Mouse (Mus musculus): ENCODE data around the gene Elob.

Gene Elob

DNA sequence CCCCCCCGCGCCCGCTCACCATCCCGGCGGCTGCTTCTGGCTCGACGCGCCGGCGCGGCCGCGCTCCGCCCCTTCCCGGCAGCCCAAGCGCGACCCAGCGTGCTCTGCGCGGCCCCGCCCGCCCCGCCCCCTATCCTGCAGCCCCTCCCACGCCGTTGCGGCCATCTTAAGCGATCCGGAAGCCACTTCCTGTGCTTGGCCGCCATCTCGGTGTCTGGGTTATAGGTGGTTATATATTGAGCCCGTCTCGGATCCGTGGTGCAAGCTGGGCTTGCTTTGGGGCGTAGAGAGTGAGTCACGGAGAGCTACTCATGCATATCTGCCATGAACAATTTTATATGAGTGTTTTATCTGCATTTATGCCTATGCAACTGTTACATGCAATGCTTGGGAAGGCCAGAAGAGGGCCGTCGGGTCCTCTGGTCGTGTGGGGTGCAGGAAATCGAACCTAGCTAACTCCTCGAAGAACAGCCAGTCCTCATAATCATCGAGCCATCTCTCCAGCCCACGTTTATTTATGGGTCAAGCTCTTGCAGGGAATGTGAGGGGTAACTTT lies at the start of gene Elob:
Gene Elob (minus strand): TSS at position 73 of the 556 bp plus-strand sequence.
- peak; percentile 84 for DNase-seq

DNA sequence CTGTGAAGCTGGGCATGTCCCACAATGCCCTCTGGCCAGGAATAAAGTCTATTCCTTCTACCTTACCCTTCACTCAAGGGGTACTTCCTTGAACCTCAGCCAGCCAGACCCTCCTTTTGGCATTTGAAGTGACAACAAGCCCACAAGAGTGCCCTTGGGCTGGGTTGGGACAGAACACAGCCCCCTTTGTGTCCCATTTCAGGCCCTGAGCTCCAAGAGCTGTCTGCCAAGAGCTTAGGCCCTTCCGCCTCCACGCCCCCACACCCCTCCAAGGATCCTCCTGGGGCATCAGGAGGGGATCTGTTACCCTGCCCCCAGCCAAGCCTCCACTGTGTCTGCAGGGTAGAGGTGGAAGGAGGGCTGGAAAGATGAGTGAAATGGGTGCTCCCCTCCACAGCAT lies 48.2 kb upstream of the Elob start:
- DNase-seq = no peak

DNA sequence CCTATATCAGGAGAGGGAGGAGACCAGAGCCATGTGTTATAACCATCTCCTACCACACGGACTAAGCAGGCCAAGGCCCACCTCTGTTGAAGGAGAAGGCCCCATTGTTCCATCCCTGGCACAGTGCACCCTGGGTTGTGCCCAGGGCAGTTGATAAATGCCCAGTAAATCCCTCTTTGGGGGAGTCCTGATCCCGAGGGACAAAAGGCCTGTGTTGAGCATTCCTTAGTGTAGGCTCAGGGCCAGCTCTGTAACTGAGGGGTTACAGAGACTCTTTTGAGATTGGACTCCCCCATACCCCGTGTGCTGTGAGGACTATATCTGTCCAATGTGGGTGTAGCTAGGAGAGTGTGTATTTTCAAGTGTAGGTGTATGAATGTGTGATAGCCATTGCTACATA lies 47.8 kb upstream of the Elob start:
- DNase-seq = no peak

DNA sequence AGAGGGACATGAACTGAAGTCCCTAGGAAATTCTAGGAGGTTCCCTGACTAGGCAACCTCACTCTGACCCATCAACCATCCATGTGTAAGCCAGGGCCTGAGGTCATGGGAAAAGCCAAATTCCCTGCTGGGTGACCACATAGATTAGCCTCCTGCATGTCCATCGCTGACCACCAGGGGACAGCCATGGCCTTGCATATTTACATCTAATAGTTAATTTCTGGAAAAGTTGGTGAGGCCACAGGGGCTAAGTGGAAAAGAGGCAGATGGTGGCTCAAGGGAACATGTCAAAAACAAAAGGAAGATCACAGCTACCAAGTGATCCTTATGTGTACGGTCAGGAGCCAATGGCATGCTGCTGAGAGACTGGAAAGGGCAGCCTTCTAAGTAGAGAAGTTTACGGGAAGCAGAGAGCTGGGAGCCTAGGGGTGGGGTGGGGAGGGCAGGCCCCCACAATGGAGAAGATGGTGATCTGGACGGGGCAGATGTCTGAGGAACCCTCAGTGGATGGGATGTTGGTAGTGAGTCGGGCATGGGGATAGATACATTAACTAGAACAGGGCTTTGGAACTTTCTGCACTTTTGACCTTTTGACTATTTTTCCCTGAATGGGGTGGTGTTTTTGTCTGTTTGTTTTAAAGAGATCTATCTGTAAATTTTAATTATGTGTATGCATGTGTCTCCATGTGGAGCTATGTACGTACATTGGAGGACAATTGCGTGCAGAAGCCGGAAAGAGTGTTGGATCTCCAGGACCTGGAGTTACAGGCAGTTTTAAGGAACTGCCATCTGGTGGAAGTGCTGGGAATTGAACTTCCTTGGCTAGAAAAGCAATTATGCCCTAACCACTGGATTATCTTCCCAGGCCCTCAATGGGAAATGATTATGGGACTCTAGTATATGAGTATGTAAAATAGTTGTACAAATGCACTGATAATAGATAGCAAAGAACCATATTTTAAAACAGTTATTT lies 45.2 kb upstream of the Elob start:
- no peak for DNase-seq

DNA sequence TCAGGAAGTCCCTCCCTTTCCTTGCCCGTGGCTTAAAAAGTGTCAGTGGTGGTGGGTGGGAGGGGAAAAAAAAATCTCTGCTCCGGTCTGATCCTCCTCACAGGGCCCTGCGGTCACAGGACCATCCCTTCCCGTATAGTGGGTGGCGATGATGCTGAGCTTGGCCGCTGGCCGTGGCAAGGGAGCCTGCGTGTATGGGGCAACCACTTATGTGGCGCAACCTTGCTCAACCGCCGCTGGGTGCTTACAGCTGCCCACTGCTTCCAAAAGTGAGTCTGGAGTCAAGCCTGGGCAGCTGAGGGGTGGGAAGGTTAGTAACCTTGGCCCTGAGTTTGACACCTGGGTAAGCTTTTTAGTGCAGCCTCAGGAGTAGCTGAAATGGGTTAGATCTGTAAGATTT lies 39.6 kb upstream of the Elob start:
- DNase-seq = no peak

DNA sequence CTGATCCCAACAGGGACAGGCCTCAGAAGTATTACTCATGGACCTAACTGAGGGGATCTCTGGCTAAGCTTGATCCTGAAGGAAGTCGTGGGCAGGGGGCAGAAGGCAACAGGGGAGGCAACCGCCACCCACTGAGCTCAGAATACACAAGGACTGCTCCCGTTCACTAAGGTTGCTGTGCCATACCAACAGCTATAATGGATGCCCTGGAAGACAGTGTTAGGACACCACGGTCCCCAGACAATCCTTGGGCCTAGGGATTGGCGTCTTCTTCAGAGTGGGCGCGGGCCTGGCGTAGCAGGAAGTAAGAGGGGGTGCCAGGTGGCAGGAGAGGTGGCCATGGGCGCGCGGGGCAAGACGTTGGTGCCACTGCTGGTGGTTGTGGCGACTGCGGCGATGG lies 38.8 kb upstream of the Elob start, which contains the start of gene Prss21:
Gene Prss21 (plus strand): TSS at position 301 of the 400 bp plus-strand sequence.
- no peak for DNase-seq

DNA sequence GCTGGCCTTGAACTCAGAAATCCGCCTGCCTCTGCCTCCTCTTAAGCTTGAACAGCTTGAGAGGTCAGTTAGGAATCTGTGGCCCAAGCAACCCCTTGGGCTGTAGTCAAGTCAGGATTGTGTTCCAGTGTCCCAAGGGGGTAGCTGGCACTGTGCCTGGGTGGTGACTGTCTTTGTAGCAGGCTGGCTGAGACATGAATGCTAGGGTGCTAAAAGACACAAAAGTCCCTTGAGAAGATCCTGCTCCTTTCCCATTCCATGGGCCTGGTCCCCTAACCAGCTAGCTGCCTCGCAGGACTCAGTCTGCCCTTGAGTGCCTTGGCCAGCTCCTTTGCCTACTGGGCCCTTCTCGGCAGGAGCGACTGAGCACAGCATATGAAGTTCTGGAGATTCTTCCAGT lies 34.0 kb upstream of the Elob start:
- DNase-seq = no peak

DNA sequence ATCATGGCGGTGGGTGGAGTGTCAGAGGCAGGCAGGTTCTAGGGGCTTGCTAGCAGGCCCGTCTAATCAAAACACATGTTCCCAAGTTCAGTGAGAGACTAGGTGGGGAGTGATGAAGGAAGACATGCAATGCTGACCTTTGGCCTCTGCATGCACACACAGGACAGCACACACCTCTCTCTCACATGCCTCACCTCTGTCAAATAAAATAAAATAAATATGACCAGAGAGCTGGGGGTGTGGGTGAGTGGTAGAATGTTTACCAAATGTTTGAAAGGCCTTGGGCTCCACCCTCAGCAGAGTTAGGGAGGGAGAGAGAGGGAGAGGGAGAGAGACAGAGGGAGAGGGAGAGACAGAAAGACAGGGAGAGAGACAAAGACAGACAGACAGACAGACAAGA lies 29.0 kb upstream of the Elob start:
- DNase-seq = no peak

DNA sequence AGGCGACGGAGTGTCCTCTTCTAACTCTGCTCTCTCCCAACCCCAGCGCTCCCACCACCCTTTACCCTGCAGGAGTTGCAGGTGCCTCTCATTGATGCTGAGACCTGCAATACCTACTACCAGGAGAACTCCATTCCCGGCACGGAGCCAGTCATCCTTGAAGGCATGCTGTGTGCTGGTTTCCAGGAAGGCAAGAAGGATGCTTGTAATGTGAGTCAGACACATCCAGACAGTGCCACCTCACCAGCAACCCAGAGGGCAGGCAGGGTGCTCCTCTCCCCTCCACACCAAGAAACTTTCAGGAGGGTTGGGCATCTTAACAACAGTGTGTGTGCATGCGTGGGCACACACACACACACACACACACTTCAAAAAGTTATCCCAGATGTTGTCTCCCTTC lies 28.3 kb upstream of the Elob start:
- DNase-seq = no peak

DNA sequence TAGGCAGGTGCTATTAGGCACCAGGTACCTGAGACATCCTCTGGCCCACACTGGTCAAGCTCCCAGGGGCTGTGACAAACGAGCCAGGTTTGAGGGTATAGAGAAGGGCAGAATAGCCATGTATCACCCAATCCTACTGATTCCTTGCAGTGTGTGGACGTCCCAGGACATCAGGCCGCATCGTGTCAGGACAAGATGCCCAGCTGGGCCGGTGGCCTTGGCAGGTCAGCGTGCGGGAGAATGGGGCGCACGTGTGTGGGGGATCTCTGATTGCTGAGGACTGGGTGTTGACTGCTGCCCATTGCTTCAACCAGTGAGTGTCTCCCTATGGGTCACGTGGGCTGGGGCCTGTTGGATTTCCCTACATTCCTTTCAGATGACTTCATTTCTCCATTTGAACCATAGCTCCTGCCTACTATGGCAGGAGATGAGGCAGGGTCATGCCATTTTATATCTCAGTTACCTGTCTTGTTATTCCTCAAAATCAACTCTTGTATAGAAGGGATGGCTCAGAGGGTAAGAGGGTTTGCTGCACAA lies 25.4 kb upstream of the Elob start:
- DNase-seq = no peak

DNA sequence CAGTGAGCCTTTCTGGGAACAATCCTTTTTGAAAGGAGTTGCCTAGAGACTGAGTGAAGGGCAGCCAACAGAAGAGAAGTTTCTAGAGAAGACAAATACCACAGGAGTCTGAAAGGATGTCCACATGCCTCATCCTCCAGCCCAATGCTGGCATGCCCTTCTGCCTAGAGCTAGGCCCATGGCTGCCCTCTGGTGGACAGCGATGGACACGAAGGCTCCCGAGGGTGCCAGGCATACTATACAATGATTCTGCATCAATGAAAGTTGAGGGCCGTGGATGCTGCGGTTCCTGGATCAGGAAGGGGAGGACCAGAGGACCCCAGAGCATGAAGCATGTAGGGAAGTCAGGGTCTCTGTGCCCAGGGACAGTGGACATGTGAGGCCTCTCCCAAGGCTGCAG lies 24.4 kb upstream of the Elob start:
- peak; percentile 66 for DNase-seq

DNA sequence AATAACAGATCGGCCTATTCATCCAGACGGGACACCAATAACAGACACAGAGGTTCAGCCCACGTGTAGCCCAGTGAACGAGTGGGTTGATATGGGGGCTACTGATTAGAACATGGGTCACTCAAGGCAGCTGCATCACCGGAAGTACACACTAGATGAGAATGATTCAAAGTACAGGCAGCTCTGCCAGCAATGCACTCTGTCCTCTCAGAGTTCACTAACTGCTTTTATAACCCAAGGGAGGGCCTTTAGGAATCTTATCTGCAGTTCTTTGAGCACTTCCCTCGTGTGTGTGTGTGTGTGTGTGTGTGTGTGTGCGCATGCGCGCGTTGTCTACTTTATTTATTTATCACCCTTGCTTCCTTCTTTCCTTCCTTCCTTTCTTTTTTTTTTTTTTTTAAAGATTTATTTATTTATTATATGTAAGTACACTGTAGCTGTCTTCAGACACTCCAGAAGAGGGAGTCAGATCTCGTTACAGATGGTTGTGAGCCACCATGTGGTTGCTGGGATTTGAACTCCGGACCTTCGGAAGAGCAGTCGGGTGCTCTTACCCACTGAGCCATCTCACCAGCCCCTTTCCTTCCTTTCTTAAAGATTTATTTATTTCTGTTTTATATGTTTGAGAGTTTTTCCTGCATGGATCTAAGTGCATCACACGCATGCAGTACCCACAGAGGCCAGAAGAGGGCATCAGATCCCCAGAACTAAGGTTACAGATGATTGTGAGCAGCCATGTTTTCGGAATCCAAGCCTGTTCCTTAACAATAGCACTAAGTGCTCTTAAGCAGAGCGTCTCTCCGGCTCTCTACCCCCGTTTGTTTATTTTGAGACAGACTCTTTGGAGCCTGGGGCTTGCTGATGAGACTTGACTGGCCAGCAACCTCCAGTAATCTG lies 22.2 kb upstream of the Elob start:
- DNase-seq = peak; percentile 61

DNA sequence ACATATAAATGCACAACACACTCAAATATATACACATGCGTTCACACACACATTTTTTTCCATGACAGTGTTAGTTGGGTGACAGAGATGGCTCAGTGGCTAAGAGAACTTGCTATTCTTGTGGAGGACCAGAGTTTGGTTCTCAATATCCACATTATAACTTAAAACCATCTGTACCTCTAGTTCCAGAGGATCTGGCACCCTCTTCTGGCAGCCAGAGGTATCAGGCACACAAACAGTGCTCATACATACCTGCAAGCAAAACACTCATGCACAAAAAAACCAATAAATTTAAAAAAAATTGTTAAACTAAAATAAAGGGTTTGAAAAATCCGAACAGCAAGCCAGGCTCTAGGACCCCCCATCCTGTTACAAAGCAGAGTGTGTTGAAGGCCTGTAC lies 21.1 kb upstream of the Elob start:
- no peak for DNase-seq

DNA sequence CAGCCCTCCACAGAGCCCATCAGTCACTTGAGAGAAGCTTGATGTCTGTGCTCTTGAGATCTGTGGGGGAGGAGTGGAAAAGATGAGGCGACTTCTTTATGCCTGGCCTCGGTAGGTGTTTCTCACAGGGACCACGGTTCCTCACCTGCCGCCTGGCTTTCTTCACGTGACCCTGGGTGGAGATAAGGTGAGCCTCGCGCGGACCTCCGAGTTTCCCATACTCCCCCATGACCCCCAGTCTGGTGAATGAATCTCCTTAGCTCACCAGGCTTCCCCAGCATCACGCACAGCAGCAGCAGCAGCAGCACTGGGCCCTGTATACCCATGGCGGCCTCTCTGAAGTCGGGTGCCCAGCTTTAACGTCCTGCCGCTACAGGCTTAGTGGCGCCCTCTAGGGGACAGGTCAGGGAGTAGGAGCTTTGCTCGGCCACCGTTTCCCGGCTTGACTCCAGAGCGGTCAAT lies 14.9 kb upstream of the Elob start, which contains the start of the genes Prss32 and Prss41:
Gene Prss32 (plus strand): TSS at position 44 of the 462 bp plus-strand sequence.
Gene Prss41 (minus strand): TSS at position 361 of the 462 bp plus-strand sequence.
- DNase-seq = peak; percentile 70

DNA sequence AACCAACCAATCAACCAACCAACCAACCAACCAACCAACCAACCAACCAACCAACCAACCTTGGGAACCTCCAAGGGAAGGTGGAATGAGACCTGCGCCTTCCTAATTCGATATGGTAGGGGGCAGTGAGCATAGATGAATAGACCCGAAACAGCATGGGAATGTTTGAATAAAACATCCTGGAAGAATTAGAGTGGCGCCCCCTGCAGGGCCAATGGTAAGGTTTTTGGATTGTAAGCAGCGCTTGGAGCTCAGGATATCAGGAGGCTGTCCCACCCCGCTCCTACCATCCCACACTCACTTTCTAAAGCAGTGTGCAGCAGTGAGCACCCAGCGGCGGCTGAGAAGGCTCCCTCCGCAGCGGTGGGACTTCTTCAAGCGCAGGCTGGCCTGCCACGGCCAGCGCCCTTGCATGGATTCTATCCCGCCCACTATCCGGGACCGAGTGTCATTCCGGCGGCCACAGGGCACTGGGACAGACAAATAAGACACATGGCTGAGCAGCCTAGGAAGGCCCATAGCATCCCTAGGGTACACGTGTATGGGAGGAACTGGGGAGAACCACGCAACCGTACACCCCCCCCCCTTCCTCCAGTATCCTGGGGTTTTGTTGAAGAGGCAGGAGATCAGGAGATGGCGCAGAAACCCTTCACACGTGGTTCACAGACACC lies 14.3 kb upstream of the Elob start:
- DNase-seq = no peak

DNA sequence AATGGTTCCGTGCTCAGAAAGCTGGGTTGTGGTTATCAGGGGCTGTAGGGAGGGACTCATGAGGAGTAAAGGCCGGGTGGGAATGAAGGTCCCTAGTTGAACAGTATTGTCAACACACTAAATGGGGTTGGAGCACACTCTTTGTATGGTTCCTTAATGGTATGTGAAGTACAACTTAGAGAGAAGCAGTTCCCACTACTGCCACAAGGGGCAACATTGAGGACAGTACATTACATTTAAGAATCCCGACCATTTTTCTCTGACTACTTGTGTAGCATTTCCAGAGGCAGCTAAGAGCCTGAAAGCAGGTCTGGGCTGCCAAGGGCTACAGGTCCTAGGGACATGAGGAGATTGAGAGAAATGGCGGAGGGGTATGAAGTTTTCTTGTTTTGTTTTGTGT lies 12.2 kb upstream of the Elob start:
- peak; percentile 66 for DNase-seq

DNA sequence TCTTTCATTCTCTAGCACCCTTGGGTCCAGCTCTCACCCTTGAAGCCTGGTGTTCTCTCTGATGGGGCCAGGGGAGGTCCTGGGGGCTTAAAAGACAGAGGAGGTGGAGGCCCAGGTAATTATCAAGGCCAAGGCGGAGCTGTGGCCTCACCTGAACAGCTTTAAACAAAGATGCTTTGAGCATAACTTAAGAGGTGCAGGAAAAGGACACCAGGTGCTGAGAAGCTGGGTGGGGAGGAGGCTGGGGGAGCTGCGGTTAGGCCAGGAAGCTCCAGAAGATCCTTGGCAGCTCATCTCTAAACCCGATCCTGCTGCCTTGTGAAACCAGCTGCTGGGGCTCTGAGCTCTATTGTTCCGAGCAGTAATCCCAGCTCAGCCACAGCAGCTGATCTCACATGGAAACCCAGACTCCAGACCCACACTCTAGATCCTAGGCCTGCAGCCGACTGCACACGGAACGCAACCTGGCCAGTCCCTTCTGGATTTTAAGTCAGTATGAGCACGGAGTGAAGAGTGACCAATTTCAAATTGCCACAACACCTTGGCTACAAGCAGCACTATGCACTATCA lies 7.2 kb upstream of the Elob start, which contains the start of gene Prss33:
Gene Prss33 (minus strand): TSS at position 51 of the 570 bp plus-strand sequence.
- no peak for DNase-seq

DNA sequence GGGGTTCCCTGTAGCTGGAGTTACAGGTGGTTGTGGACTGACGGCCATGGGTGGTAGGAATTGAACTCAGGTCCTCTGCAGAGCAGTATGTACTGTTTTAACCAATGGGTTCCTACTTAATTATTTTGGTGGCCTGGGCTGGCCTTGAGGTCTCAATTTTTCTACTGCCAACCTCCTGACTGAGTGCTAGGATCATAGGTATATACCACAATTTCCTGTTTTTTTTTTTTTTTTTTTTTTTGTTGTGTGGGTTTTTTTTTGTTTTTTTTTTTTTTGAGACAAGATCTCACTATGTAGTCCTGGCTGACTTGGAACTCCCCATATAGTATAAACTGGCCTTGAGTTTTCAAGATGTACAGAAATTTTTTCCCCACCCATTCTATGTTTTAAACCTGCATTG lies 2.3 kb upstream of the Elob start:
- no peak for DNase-seq

DNA sequence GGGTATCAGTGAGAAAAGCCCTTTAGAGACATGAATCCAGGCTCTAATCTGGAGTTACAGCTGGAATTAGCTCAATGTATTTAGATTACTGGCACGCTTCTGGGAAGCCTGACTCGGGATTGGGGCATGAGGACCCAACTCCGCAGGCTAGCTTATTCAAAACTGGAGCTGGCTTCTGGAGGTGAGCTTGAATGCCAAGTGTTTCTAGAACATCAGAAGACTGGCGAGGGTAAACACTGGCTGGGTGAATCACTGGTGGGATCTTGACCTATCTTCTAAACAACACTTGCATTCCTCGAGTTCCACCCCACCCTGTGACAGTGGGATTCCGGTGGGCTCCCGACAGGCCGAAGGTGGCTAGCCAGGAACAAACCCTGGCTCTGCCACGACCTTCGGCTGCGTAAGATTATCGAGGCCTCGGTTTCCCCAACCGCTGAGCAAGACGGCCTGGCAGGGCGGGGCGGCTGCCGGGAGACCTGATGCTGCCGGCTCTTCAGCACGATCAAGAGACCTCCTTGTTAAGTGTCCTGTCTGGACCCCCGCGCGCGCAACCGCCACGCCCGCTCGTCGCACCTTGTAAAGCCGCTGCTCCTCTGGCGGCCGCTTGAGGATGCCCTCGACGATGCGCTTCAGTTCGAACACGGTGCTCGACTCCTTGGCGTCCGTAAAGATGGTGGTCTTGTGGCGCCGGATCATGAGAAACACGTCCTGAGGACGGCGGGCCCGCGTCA lies 500 bp downstream of the Elob start:
- DNase-seq = no peak

DNA sequence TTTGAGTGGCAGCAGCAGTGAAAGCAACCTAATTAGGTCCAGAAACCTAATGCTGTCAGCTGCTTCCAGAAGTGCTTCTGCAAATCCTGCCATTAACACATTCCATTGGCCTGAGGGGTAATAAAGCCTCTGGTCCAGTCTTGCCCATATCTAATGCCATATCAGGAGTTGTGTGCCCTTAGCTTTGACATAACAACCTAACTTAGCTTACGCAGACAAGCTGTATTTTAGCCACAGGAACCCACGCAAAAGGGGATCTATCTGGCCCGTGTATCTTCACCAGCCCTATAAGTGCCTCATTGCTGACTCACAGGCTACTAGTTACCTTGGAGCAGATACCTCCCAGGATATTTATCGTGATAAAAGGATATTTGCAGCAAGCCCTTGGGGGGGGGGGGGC lies 3.3 kb downstream of the Elob start:
- DNase-seq = no peak

DNA sequence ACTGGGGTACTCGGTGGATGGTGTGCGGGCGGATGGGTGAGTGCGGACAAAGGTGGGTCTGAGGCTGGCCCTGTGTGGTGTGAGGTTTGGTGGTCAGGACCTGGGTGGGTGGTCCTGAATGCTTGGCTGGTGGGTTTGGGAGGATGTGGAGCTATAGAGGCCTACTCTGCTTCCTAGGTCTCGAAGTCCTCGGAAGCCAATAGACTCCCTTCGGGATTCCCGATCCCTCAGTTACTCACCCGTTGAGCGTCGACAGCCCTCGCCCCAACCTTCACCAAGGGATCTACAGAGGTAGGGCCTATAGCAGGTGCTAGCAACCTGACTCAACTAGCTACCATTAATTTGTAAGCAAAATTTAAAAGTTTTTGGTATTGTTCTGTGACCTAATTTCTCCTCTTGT lies 5.3 kb downstream of the Elob start:
- DNase-seq = no peak
